Mouse (Mus musculus): ENCODE results near the gene Arid5b.

- TF ChIP-seq POLR2A (IDR thresholded peaks at IDR 0.05; ENCODE audit: low read depth, low read length) (no peak), CTCF (IDR thresholded peaks at IDR 0.05; ENCODE audit: extremely low read depth, insufficient read depth, insufficient read length, insufficient replicate concordance) (no peak)
These were observed 111.8 kb downstream of the Arid5b start for GRCm38 (mm10) chr10:68166695-68167086.
